Mouse (Mus musculus): ENCODE data around the gene Olfr1145. TPM values are rescaled to one million over a fixed set of nuclear protein-coding genes. Genes with fewer than 3 reads are reported as not detected.

Olfr1145 gene
- total RNA-seq (2022) = not detected

DNA sequence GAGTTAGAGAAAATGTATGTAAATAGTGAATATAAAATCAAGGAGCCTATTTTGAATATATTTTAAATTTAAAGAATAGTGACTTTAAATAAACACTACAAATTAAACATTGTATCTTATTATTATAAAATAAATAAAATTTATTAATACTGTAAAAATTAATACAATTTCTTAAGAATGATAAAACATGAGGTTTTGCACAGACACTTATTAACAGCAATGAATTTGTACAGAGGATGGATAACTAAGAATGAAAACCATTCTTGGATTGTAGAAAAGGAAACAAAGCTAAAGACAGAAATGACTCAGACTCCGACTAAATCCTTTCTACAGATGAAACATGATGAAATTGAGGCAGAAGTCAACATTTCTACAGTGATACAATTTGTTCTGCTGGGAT, at the start of gene Olfr1145:
Olfr1145 (plus strand) TSS at position 301 of the 400 bp plus-strand sequence.
- DNase-seq (ENCODE audit: low spot score in 2 of 2) = no peak

DNA sequence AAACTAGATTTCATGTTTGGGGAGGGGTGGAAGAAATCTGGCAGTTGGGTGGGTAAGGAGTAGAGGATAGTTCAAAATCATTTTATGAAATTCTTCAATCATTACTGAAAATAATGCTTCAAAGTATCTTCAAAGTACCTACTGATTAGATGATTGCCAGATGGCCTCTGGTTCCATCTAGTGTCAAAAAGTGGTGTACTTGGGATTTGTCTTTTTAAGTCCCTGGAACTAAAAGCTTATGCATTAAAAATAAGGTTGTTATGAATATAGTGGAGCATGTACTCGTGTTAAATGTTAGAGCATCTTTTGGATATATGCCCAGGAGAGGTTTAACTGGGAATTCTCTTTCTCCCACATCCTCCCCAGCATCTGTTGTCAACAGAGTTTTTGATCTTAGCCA, 33.5 kb upstream of the Olfr1145 start:
- DNase-seq (ENCODE audit: low spot score in 2 of 2) = no peak

GRCm38 (mm10) chr2:87779183-87779582, 30.4 kb upstream of the Olfr1145 start, which contains the start of gene Olfr152:
TSS of gene Olfr152 (plus strand) at chr2:87779483.
- DNase-seq (ENCODE audit: low spot score in 2 of 2) = no peak

- no peak for DNase-seq (ENCODE audit: low spot score in 2 of 2)
Observed at GRCm38 (mm10) chr2:87800292-87800691, 9.3 kb upstream of the Olfr1145 start, which contains the start of gene Olfr1143. TSS of gene Olfr1143 (plus strand) at chr2:87800592.

- no peak for DNase-seq (ENCODE audit: low spot score in 2 of 2)
Observed at GRCm38 (mm10) chr2:87830233-87830632, 20.6 kb downstream of the Olfr1145 start, which contains the start of gene Olfr1148. TSS of gene Olfr1148 (plus strand) at chr2:87830533.

DNA sequence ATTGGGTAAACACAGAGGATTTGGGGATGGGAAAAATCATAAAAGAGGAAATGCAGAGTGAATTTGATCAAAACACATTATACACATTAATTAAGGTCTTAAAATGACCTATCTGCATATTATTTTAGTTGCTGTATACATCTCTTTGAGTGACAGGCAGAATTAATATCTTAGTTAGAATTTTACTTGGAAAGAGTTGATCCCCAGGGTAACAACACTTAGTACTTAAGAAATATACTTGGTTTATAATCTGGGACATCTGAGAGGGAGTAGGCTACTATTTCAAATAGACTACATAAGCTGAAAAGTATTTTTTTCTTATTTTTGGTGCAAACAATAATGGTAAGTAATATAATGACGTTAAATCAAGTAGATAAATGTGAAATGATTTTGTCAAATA, 34.1 kb downstream of the Olfr1145 start, which contains the start of gene Olfr1150-ps1:
Olfr1150-ps1 (plus strand) TSS at position 301 of the 400 bp plus-strand sequence.
- DNase-seq (ENCODE audit: low spot score in 2 of 2) = no peak

DNA sequence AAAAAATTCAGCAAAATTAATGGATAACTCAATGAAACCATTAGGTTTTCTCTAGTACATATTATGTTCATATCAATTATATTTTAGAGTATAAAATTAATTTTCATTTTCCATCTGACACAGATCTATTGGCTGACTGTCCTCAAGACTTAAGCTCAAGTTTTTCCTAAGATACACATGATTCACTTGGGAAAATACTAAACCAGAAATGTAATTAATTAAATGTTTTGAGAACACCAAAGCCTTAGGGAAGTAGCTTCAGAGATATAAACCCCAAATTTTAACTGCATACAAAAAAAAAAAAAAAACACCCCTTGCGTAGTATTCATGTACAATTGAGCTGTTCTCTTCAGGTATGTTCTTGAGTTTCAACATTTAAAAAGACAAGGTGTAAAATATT, 45.9 kb downstream of the Olfr1145 start, which contains the start of gene Olfr1151:
Olfr1151 (plus strand) TSS at position 301 of the 400 bp plus-strand sequence.
- DNase-seq (ENCODE audit: low spot score in 2 of 2) = no peak

Other genes starting within 250 kb of the Olfr1145 start
- gene Olfr1129, start 235.9 kb upstream of the Olfr1145 start, total RNA-seq (2022) = not detected
- gene Olfr1130, start 203.6 kb upstream of the Olfr1145 start, total RNA-seq (2022) = not detected
- gene Olfr1131, start 182.7 kb upstream of the Olfr1145 start, total RNA-seq (2022) = not detected
- gene Olfr1132, start 172.3 kb upstream of the Olfr1145 start, total RNA-seq (2022) = not detected
- not detected for gene Olfr1133, start 162.4 kb upstream of the Olfr1145 start, total RNA-seq (2022)
- gene Olfr1134, start 151.4 kb upstream of the Olfr1145 start, total RNA-seq (2022) = not detected
- not detected for gene Olfr1135, start 136.2 kb upstream of the Olfr1145 start, total RNA-seq (2022)
- gene Olfr1136, start 115.9 kb upstream of the Olfr1145 start, total RNA-seq (2022) = not detected
- not detected for gene Olfr1137, start 96.6 kb upstream of the Olfr1145 start, total RNA-seq (2022)
- not detected for gene Olfr1138, start 69.8 kb upstream of the Olfr1145 start, total RNA-seq (2022)
- gene Olfr1140, start 66.1 kb upstream of the Olfr1145 start, total RNA-seq (2022) = not detected
- gene Olfr1141, start 55.8 kb upstream of the Olfr1145 start, total RNA-seq (2022) = not detected
- gene Olfr152, start 30.3 kb upstream of the Olfr1145 start, total RNA-seq (2022) = not detected
- not detected for gene Olfr1143, start 9.2 kb upstream of the Olfr1145 start, total RNA-seq (2022)
- not detected for gene Olfr1148, start 20.7 kb downstream of the Olfr1145 start, total RNA-seq (2022)
- not detected for gene Olfr1150-ps1, start 34.2 kb downstream of the Olfr1145 start, total RNA-seq (2022)
- gene Olfr1151, start 46.0 kb downstream of the Olfr1145 start, total RNA-seq (2022) = not detected
- not detected for gene Olfr1152, start 56.7 kb downstream of the Olfr1145 start, total RNA-seq (2022)
- gene Olfr1153, start 85.1 kb downstream of the Olfr1145 start, total RNA-seq (2022) = not detected
- gene Olfr1154, start 95.3 kb downstream of the Olfr1145 start, total RNA-seq (2022) = not detected
- gene Olfr1155, start 135.3 kb downstream of the Olfr1145 start, total RNA-seq (2022) = not detected
- gene Olfr1156, start 143.3 kb downstream of the Olfr1145 start, total RNA-seq (2022) = under 1 TPM in 3 of 4 experiments, not detected in 1; 0.14 to 0.23 (median 0.22) TPM
- gene Olfr1157, start 158.5 kb downstream of the Olfr1145 start, total RNA-seq (2022) = not detected
- gene Olfr74, start 164.8 kb downstream of the Olfr1145 start, total RNA-seq (2022) = not detected
- not detected for gene Olfr1158, start 180.3 kb downstream of the Olfr1145 start, total RNA-seq (2022)
- not detected for gene Olfr1160, start 198.4 kb downstream of the Olfr1145 start, total RNA-seq (2022)
- gene Olfr1161, start 213.0 kb downstream of the Olfr1145 start, total RNA-seq (2022) = not detected
- not detected for gene Olfr73, start 227.9 kb downstream of the Olfr1145 start, total RNA-seq (2022)
- not detected for gene Olfr1162, start 241.3 kb downstream of the Olfr1145 start, total RNA-seq (2022)

Measured in left cerebral cortex, adult 8-10 months (tissue).